Mouse (Mus musculus) neural tube, embryonic 14.5 days (tissue): ENCODE measurements around the gene Lgals3bp. TPM values are rescaled to one million over a fixed set of nuclear protein-coding genes. Genes with fewer than 3 reads are reported as not detected.
"Not testable (repeated sequence)": the region's sequence is repeated elsewhere in the genome, so short reads cannot be mapped to it uniquely, and the experiment has no call there.

Experiments used
- ATAC-seq: fragments of 200-750 bp; cut with Nextera tagmentation; 2 replicates; pipeline ENCODE4 v1.8.0; 2017; ENCODE audit warnings: low read depth, mild to moderate bottlenecking, moderate TSS enrichment, moderate library complexity
- H3K27ac ChIP-seq: fragments of 300-500 bp; sonication (generic); 2 replicates; pipeline ENCODE4 v1.5.1; 2014; ENCODE audit warnings: low read depth, mild to moderate bottlenecking, control low read depth, low read length, moderate library complexity, mixed read lengths
- H3K27me3 ChIP-seq: fragments of 300-500 bp; sonication (generic); 2 replicates; pipeline ENCODE4 v1.6.1; 2014; ENCODE audit warnings: low read length; ENCODE audit not compliant: control insufficient read depth, insufficient read depth
- H3K36me3 ChIP-seq: fragments of 300-500 bp; sonication (generic); 2 replicates; pipeline ENCODE4 v1.6.1; 2014; ENCODE audit warnings: low read length, mixed read lengths; ENCODE audit not compliant: control insufficient read depth, insufficient read depth
- H3K4me1 ChIP-seq: fragments of 300-500 bp; sonication (generic); 2 replicates; pipeline ENCODE4 v1.6.1; 2014; ENCODE audit warnings: low read length; ENCODE audit not compliant: control insufficient read depth, insufficient read depth
- H3K4me2 ChIP-seq: fragments of 300-500 bp; sonication (generic); 2 replicates; pipeline ENCODE4 v1.6.1; 2014; ENCODE audit warnings: mild to moderate bottlenecking, low read depth, low read length, control low read depth
- H3K4me3 ChIP-seq: fragments of 300-500 bp; sonication (generic); 2 replicates; pipeline ENCODE4 v1.5.1; 2014; ENCODE audit warnings: low read depth, low read length, control low read depth, mixed read lengths
- H3K9ac ChIP-seq: fragments of 300-500 bp; sonication (generic); replicated peaks from 2 replicates; pipeline ENCODE4 v1.6.1; 2014; ENCODE audit warnings: low read depth, mild to moderate bottlenecking, control low read depth, low read length, mixed read lengths
- H3K9me3 ChIP-seq: fragments of 300-500 bp; sonication (generic); 2 replicates; pipeline ENCODE4 v1.6.1; 2016; ENCODE audit warnings: low read length; ENCODE audit not compliant: control insufficient read depth
- WGBS: fragments of 180-500 bp; shearing (Covaris S2); extraction: QIAGEN DNeasy Blood & Tissue Kit; methylation state at CpG from one replicate; pipeline ENCODE4 v1.1.7; 2014; 5-methylcytosine and 5-hydroxymethylcytosine counted together
- polyA plus RNA-seq: library from polyadenylated mRNA; unstranded; fragments of >200 nt; fragmentation: Nextera tagmentation; extraction: Ambion mirVana; gene quantifications from 2 replicates; pipeline ENCODE4 v1.2.1, GENCODE M21; 2014

The Lgals3bp gene
- polyA plus RNA-seq, 1 experiment from 2014 or later, result 1.9 TPM

DNA sequence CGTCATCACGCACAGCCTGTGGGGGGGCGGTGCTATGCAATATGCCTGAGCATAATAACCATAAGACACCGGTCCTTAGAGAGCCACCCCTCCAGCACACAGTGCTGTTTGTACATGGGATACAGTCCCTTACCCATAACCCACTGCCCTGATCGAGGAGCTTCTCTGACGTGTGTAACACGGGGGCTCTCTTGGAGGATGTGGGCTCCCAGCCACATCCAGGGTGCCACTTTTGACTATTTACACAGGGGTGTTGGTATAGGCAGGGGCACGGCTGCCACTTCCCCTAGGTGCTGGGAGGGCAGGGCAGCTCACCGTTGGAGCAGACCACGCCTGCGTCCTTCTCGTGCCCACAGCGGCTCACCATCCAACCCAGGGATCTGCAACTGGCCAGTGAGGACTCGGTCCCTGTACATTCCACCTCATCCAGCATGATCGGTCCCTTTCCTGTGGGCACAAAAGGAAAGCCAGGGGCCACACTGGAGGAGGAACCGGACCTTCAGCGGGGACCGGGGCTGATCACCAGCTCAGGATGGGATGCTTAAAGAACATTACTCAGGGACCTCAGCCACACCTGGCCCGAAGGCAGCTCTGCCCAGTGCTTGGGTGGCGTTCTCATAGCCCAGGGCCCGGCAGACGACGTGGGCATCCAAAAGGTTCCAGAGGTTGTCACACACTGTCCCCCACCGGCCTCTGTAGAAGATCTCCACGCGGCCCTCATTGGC, 3.9 kb downstream of the Lgals3bp start:
- Histone ChIP-seq H3K9ac (no peak overlapping the region), H3K27me3 (no peaks in the 10 kb centered on the region), H3K4me2 (no peak overlapping the region), H3K27ac (no peak overlapping the region), H3K4me3 (no peak overlapping the region), H3K36me3 (no peaks in the 10 kb centered on the region), H3K9me3 (no peaks in the 10 kb centered on the region), H3K4me1 (no peaks in the 10 kb centered on the region)
- ATAC-seq, result no peak
- 92% methylated on average over 26 of the region's 26 CpGs for WGBS

DNA sequence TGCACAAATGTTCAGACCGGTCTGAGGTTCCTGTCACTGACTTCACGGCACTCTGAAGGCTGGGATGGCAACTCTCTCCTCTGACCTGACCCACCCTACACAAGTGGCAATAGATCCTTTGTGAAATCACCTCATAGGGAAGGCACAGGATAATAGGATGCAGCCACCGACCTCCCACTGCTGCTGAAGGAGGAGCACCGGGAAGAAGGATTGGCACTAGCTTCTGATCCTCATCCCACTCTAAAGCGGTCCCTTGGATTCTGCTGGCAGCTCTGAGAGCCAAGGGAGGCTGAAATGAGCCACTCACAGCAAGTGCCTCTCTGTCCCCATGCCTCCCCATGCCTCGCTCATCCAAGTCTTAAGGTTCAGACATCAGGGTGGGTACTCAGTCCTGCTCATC, 7.4 kb downstream of the Lgals3bp start:
- no peaks in the 10 kb centered on the region for H3K4me1 ChIP-seq
- ATAC-seq, result no peak
- WGBS, result 64% methylated on average over 6 of the region's 6 CpGs
- no peaks in the 10 kb centered on the region for H3K9me3 ChIP-seq
- no peak overlapping the region for H3K4me2 ChIP-seq
- H3K27me3 ChIP-seq, result no peaks in the 10 kb centered on the region
- H3K27ac ChIP-seq, result no peak overlapping the region
- no peak overlapping the region for H3K4me3 ChIP-seq
- H3K36me3 ChIP-seq, result no peaks in the 10 kb centered on the region
- H3K9ac ChIP-seq, result no peak overlapping the region

DNA sequence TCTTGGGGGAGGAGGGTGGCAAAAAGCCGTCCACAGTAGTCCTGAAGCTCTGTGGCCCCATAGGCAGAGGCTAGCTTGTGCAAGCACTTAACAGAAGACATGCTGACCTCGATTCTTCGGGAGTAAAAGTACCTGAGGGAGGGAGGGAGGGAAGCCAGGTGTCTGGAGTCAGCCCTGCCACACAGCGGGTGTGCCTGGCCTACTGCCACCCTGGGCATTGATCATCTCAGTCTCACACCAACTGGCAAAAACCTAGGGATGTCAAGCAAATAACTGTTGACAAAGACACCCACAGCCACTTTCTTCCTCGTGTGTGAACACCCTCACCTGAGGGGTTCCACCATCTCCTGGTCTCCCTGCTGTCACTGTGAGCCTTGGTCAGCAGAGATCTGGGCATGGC, 7.9 kb downstream of the Lgals3bp start:
- Histone ChIP-seq H3K4me2 (no peak overlapping the region), H3K27me3 (no peaks in the 10 kb centered on the region), H3K9me3 (no peaks in the 10 kb centered on the region), H3K4me1 (no peaks in the 10 kb centered on the region), H3K36me3 (no peaks in the 10 kb centered on the region), H3K9ac (no peak overlapping the region), H3K4me3 (no peak overlapping the region), H3K27ac (no peak overlapping the region)
- ATAC-seq, result no peak
- WGBS, result 92% methylated on average over 5 of the region's 5 CpGs

DNA sequence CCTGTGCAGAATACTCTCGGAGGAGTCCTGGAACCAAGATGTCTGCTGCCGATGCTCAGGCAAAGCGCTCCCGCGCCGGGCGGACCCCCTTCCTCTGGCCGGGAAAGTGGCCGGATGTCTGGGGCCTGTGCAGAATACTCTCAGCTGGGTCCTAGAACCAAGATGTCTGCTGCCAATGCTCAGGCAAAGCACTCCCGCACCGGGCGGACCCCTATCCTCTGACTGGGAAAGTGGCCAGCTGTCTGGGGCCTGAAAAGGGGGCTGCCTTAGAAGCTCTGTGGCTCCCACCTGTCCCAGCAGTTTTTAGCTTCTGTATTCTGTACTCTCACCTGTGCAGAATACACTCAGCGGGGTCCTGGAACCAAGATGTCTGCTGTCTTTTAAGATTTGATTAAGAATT, 14.1 kb downstream of the Lgals3bp start:
- not testable (repeated sequence) for H3K27me3 ChIP-seq, ATAC-seq, H3K9me3 ChIP-seq, H3K4me2 ChIP-seq, H3K4me1 ChIP-seq, H3K9ac ChIP-seq, H3K4me3 ChIP-seq, H3K36me3 ChIP-seq, H3K27ac ChIP-seq
- 95% methylated on average over 13 of the region's 13 CpGs for WGBS

DNA sequence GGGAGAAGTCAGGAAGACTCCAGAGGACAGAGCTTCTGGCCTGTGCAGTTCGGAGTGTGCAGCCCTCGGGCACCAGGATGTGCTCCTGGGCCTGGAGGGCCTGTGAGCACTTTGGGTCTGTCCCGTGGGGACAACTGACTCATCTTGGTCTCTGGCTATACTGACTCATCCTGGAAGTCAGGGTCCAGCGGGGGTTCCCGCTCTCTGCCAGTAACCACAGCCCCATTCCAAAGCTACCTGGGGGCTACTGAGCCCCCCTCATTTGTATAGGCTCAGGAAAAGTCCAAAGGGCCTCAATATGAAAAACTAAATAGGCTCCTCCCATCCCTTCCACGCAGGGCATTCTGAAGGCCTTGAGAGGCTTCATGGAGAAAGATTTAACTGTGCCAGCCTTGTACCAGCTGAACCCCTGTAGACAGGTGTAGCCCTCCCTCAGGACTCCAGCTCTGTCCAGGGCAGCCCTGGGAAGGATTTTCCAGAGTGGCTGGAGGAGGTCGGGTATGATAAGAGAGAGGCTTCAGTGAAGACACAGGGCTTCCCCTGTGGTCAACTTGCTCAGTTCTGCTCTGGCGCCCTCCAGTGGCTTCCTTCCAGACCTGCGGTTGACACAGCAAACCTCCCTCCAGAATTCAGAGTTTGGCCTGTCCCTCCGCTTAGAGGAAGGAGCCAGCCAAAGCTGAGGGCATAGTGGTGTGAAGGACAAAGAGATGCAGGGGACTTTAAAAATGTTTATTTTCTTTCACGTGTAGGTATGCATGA, 22.5 kb downstream of the Lgals3bp start:
- ATAC-seq, result no peak
- Histone ChIP-seq H3K9me3 (no peaks in the 10 kb centered on the region), H3K4me3 (no peak overlapping the region), H3K4me2 (no peak overlapping the region), H3K4me1 (0 out of 2 replicates have a peak, but pooled peaks cover 3% of the 10 kb centered on the region), H3K27ac (no peak overlapping the region), H3K36me3 (no peaks in the 10 kb centered on the region), H3K9ac (no peak overlapping the region), H3K27me3 (no peaks in the 10 kb centered on the region)
- WGBS, result 48% methylated on average over 11 of the region's 11 CpGs

DNA sequence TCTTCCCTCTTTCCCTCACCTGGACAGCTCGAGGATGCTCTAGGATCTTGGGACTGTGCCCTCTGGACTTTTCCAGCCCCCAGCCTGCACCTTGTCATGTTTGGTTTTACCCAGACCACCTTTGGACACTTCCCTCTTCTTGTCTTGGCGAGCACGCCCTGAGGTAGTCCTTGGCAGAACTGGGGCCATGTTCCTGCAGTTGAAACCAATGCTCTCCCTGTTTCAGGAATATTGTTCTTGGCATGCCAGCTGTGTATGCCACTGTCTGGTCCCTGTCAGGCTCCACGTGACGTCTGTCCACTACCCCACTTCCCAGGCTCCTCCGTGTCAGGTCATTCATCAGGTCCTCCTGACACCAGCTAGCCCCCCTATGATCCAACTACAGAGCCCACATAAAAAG, 23.2 kb downstream of the Lgals3bp start:
- Histone ChIP-seq H3K4me1 (0 out of 2 replicates have a peak, but pooled peaks cover 3% of the 10 kb centered on the region), H3K27ac (no peak overlapping the region), H3K36me3 (no peaks in the 10 kb centered on the region), H3K27me3 (no peaks in the 10 kb centered on the region), H3K9ac (no peak overlapping the region), H3K9me3 (no peaks in the 10 kb centered on the region), H3K4me3 (no peak overlapping the region), H3K4me2 (no peak overlapping the region)
- WGBS, result 75% methylated on average over 6 of the region's 6 CpGs
- ATAC-seq, result no peak

DNA sequence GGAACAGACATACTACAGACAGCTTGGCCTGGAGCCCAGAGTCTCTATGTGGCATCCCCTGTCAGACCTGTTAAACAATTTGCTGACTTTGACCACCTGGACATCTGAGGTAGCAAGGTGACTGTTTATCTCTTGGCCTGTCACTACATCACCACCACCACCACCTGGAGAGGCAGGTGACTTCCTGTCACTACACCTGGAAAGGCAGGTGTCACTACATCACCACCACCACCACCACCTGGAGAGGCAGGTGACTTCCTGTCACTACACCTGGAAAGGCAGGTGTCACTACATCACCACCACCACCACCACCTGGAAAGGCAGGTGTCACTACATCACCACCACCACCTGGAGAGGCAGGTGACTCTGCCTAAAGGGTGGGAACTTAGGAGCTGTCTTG, 25.6 kb downstream of the Lgals3bp start:
- not testable (repeated sequence) for H3K9ac ChIP-seq, H3K27ac ChIP-seq, H3K4me2 ChIP-seq, H3K9me3 ChIP-seq, H3K4me1 ChIP-seq, H3K4me3 ChIP-seq, H3K36me3 ChIP-seq, ATAC-seq, H3K27me3 ChIP-seq

DNA sequence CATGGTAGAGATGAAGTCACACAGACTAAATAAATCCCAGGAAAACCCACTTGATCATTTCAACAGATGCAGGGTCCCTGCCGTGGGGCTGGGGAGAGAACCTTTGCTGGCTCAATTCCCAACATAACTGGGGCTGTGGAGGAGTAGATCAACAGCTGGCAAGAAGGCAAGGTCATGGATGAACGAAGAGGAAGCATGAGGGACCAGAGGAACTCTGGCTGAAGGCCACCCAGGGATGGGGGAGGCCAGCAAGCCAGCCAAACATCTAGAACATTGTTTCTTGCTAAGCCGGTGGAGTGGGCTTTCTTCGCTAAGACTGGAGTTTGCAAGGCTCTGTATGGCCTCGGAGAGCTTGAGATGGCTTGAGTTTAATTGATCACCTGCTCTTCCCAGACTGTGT, 26.0 kb downstream of the Lgals3bp start:
- Histone ChIP-seq H3K4me1 (0 out of 2 replicates have a peak, but pooled peaks cover 3% of the 10 kb centered on the region), H3K9ac (no peak overlapping the region), H3K4me2 (no peak overlapping the region), H3K27me3 (no peaks in the 10 kb centered on the region), H3K36me3 (no peaks in the 10 kb centered on the region), H3K9me3 (no peaks in the 10 kb centered on the region), H3K27ac (no peak overlapping the region), H3K4me3 (no peak overlapping the region)
- ATAC-seq, result no peak
- WGBS, result 77% methylated on average over 5 of the region's 5 CpGs

DNA sequence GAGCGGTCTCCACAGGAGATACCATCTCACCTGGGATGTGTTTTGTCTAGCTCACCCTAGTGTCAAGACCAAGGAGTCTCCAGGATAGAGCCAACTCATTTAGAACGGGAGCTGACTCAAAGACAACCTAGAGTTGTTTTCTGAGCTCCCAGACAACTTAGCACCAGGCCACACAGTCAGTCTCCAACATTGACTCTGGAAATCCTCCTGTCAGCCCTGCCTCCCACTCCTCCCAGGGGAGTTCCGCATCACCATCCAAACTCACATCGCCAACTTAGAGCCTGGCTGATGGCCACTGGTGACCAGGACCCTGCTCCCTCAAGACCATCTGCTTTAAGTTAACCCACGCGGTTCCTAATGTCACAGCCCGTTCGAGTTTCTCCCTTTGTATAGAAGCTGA, 26.4 kb downstream of the Lgals3bp start:
- Histone ChIP-seq H3K4me1 (0 out of 2 replicates have a peak, but pooled peaks cover 3% of the 10 kb centered on the region), H3K4me2 (no peak overlapping the region), H3K27ac (no peak overlapping the region), H3K9me3 (no peaks in the 10 kb centered on the region), H3K36me3 (no peaks in the 10 kb centered on the region), H3K27me3 (no peaks in the 10 kb centered on the region), H3K4me3 (no peak overlapping the region), H3K9ac (no peak overlapping the region)
- ATAC-seq, result no peak
- whole genome bisulfite sequencing, result 84% methylated on average over 8 of the region's 8 CpGs
